Mouse (Mus musculus) lung, postnatal 4 days (tissue): ENCODE measurements at regions not wholly inside any gene's neighbourhood (a gene's known extent, or its start where the extent isn't known, plus 50 kb on each side); places are given as distances from the start of the nearest gene placed in this dataset.
A peak's percentile ranks its signal among the peaks of the same experiment; 100 is the strongest.
"Not testable (repeated sequence)": the region's sequence is repeated elsewhere in the genome, so short reads cannot be mapped to it uniquely, and the experiment has no call there.

Source experiments
- DNase-seq, 2 experiments: peaks; one replicate each; pipeline ENCODE4 v3.0.0; 2021

- not testable (repeated sequence) for DNase-seq
These were observed 108.5 kb upstream of the Fgf16 start for GRCm38 (mm10) chrX:105655591-105655990.

GRCm38 (mm10) chrX:105670531-105670930, 93.5 kb upstream of the Fgf16 start:
- DNase-seq: no peak

DNA sequence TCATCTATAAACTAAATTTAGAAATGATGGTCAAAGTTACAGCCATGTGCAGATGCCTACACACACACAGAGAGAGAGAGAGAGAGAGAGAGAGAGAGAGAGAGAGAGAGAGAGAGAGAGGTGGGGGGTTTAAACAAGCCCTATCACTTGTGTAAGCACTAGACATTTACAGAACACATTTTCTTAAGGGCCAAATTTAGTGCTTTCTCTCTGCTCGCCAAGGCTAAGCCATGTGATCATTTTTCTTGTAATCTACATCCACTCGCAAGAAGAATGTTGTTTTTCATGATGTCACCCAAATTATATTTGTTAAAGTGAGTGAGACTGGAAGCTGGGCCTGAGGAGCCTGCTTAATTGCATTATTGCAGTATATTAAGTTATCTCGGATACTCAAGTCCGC, 92.8 kb upstream of the Fgf16 start:
- DNase-seq: no peak

DNA sequence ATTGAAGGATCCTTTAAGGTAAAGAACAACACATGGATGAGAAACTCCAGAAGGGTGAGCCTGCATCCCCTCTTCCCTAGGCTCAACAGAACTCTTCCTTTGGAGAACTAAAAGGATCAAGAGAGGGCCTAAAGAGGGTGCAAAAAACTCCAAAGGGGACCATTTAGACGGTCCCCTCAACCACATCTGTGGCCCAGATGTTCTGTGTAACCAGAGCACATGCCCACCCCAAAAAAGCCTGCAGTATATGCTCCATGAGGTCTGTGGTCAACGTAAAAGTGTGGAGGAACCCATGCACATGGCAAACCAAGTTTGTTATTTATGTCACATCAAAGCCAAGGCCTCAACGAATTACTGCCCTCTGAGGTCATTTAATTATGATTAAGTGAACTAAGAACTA, 89.2 kb upstream of the Fgf16 start:
- no peak for DNase-seq

- peak in 1 of 2 experiments; percentile 19 for DNase-seq
These were observed 80.4 kb upstream of the Fgf16 start for GRCm38 (mm10) chrX:105683678-105684077.

DNA sequence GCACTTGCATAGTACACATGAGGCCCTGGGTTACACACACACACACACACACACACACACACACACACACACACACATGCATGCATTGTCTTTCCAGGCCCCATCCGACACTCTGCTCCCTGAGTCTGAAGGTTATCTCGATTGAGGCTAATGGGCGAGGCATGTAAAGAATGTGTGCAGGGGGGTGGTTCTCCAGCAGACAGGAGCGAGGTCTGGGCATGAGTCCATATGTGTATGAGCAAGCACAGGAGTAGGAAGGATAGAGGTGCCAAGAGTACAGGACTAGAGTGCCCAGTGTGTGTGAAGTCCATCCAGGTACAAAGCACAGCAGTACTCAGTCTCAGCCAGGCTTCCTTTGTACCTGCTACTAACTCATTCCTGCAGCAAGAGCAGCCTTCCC, 79.6 kb upstream of the Fgf16 start:
- DNase-seq: peak in 1 of 2 experiments; percentile 39

DNA sequence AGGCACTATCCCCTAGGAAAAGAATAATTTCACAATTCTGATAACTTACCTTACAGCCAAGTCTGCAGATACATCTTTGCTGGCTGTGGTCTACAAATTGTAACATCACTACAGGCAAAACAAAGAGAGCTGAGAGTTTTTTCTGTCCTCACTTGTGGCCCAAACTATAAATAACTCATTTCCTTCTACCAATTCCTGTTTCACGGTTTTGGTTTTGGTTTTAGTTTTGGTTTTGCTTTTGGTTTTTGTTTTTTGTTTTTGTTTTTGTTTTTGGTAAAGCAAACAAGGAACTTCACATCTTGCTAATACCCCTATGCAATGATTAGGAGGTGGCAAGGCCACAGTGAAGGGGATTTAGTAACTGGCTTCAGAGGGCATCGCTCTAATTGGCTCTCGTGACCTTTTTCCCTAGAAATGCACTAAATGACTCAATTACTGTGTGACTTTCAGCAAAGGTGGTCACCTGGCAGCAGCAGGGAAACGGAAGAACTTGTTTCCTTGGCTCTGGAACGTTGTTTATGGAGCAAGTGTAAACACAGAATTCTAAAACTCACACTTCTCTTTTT, 53.3 kb upstream of the Fgf16 start:
- no peak for DNase-seq
